Mouse (Mus musculus) hindbrain, embryonic 11.5 days (tissue): Measurements from ENCODE around the gene Numbl. TPM values are rescaled to one million over a fixed set of nuclear protein-coding genes. Genes with fewer than 3 reads are reported as not detected.
A peak's percentile ranks its signal among the peaks of the same experiment; 100 is the strongest.

ENCODE experiments used
- ATAC-seq: fragments of 200-750 bp; cut with Nextera tagmentation; 2 replicates; pipeline ENCODE4 v1.8.0; 2017; ENCODE audit warnings: mild to moderate bottlenecking, moderate TSS enrichment, moderate library complexity; ENCODE audit not compliant: low FRiP score
- DNase-seq: peaks from one replicate; pipeline ENCODE4 v3.0.0-alpha.2; 2015; ENCODE audit warnings: low spot score
- H3K27ac ChIP-seq: fragments of 300-500 bp; sonication (generic); 2 replicates; pipeline ENCODE4 v1.5.1; 2014; ENCODE audit warnings: mild to moderate bottlenecking, low read depth, low read length
- H3K27me3 ChIP-seq: fragments of 300-500 bp; sonication (generic); 2 replicates; pipeline ENCODE4 v1.6.1; 2014; ENCODE audit warnings: mild to moderate bottlenecking, low read length, moderate library complexity, mixed read lengths; ENCODE audit not compliant: control insufficient read depth, insufficient read depth
- H3K36me3 ChIP-seq: fragments of 300-500 bp; sonication (generic); 2 replicates; pipeline ENCODE4 v1.6.1; 2014; ENCODE audit warnings: mild to moderate bottlenecking, low read length, moderate library complexity, mixed read lengths; ENCODE audit not compliant: control insufficient read depth, insufficient read depth
- H3K4me1 ChIP-seq: fragments of 300-500 bp; sonication (generic); replicated peaks from 2 replicates; pipeline ENCODE4 v1.6.1; 2014; ENCODE audit warnings: low read length, mixed read lengths; ENCODE audit not compliant: control insufficient read depth, insufficient read depth
- H3K4me2 ChIP-seq: fragments of 300-500 bp; sonication (generic); replicated peaks from 2 replicates; pipeline ENCODE4 v1.6.1; 2014; ENCODE audit warnings: mild to moderate bottlenecking, low read depth, low read length
- H3K4me3 ChIP-seq: fragments of 300-500 bp; sonication (generic); 2 replicates; pipeline ENCODE4 v1.5.1; 2014; ENCODE audit warnings: low read depth, low read length
- H3K9ac ChIP-seq: fragments of 300-500 bp; sonication (generic); 2 replicates; pipeline ENCODE4 v1.6.1; 2014; ENCODE audit warnings: low read depth, low read length
- H3K9me3 ChIP-seq: fragments of 300-500 bp; sonication (generic); 2 replicates; pipeline ENCODE4 v1.6.1; 2016; ENCODE audit warnings: low read length; ENCODE audit not compliant: control insufficient read depth
- WGBS: fragments of 180-500 bp; shearing (Covaris S2); extraction: QIAGEN DNeasy Blood & Tissue Kit; methylation state at CpG from one replicate; pipeline ENCODE4 v1.1.7; 2014; 5-methylcytosine and 5-hydroxymethylcytosine counted together
- polyA plus RNA-seq: library from polyadenylated mRNA; unstranded; fragments of >200 nt; fragmentation: Nextera tagmentation; extraction: Ambion mirVana; gene quantifications from 2 replicates; pipeline ENCODE4 v1.2.1, GENCODE M21; 2014

The Numbl gene
- polyA plus RNA-seq, 1 experiment from 2014 or later: 22.7 TPM

GRCm38 (mm10) chr7:27274916-27275315 is 16.7 kb downstream of the Numbl start:
- H3K4me1 ChIP-seq: no peaks in the 10 kb centered on the region
- no peak overlapping the region for H3K9ac ChIP-seq
- DNase-seq (no peak), ATAC-seq (no peak)
- no peak overlapping the region for H3K27ac ChIP-seq
- no peak overlapping the region for H3K4me3 ChIP-seq
- H3K9me3 ChIP-seq: no peaks in the 10 kb centered on the region
- no peaks in the 10 kb centered on the region for H3K27me3 ChIP-seq
- H3K36me3 ChIP-seq: peaks cover 37% of the 10 kb centered on the region
- WGBS: 92% methylated on average over 4 of the region's 4 CpGs
- no peak overlapping the region for H3K4me2 ChIP-seq

DNA sequence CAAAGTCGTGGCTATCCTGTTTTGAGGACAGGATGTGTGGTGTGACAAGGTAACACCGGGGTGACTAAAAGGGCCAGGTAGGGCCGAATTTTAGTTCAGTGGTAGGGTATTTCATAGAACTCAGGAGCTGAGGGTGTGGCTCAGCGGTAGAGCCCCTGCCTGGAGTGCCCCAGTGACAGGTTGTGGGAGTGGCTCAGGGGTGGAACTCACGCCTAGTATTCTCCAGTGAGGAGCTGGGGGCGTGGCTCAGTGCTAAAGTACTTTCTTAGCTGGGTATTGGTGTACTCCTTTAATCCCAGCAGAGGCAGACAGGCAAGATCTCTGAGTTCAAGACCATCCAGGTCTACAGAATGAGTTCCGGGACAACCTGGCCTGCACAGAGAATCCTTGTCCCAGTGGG is 17.8 kb downstream of the Numbl start:
- H3K4me2 ChIP-seq: no peak overlapping the region
- H3K4me3 ChIP-seq: no peak overlapping the region
- no peaks in the 10 kb centered on the region for H3K4me1 ChIP-seq
- DNase-seq: no peak
- H3K9ac ChIP-seq: no peak overlapping the region
- H3K27me3 ChIP-seq: no peaks in the 10 kb centered on the region
- H3K36me3 ChIP-seq: peaks cover 32% of the 10 kb centered on the region
- no peaks in the 10 kb centered on the region for H3K9me3 ChIP-seq
- no peak overlapping the region for H3K27ac ChIP-seq
- no peak for ATAC-seq
- 69% methylated on average over 7 of the region's 7 CpGs for WGBS

- no peak overlapping the region for H3K9ac ChIP-seq
- H3K4me1 ChIP-seq: no peaks in the 10 kb centered on the region
- H3K36me3 ChIP-seq: peaks cover 25% of the 10 kb centered on the region
- H3K4me3 ChIP-seq: no peak overlapping the region
- no peaks in the 10 kb centered on the region for H3K27me3 ChIP-seq
- ATAC-seq (no peak), DNase-seq (no peak)
- no peaks in the 10 kb centered on the region for H3K9me3 ChIP-seq
- 87% methylated on average over 3 of the region's 3 CpGs for WGBS
- no peak overlapping the region for H3K4me2 ChIP-seq
- no peak overlapping the region for H3K27ac ChIP-seq
These were observed 19.0 kb downstream of the Numbl start for GRCm38 (mm10) chr7:27277191-27277590.

DNA sequence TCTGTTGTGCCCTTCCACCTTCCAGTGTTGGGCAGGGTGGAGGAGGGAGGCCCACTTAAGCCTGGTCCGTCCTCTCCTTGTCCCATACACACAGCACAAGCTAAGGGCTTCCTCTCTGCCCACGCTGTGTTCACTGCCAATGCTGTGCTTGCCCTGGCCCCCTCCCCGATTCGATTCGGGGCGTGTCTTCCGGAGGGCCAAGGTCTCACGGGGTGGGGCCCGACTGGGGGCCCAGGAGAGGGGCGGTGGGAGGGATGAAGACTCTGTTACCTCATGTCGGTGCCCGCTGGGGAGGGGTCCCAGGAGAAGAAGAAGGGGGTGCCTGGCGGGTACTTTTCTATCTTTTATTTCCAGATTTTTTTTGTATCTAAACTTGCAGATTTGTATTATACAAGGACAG is 23.5 kb downstream of the Numbl start:
- DNase-seq: no peak
- no peaks in the 10 kb centered on the region for H3K9me3 ChIP-seq
- 73% methylated on average over 13 of the region's 13 CpGs for WGBS
- no peak overlapping the region for H3K4me2 ChIP-seq
- H3K4me1 ChIP-seq: no peaks in the 10 kb centered on the region; the same call in 1 of the 2 replicates
- no peak overlapping the region for H3K4me3 ChIP-seq
- H3K9ac ChIP-seq: no peak overlapping the region
- no peaks in the 10 kb centered on the region for H3K27me3 ChIP-seq
- no peak for ATAC-seq
- H3K27ac ChIP-seq: no peak overlapping the region
- H3K36me3 ChIP-seq: peaks cover 14% of the 10 kb centered on the region

DNA sequence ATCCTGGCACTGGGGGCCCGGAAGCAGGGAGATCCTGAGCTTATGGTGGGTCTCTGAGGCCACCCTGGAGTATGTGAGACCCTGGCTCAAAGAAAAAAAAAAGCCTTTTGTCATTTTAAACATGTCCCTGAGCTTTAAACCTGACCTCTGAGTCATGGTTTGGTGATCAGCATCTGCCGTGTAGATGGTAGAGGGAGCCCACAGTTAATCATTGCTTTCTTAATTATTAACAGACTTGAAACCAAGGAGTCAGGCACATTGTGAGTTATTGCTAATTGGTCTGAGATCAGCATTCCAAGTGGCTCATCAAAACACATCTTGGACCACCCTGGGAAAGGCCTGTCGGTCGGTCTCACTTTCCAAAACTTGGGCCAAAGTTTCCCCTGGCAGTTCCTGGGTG is 24.0 kb downstream of the Numbl start:
- Histone ChIP-seq H3K4me2 (no peak overlapping the region), H3K4me1 (no peaks in the 10 kb centered on the region; the same call in 1 of the 2 replicates), H3K9ac (no peak overlapping the region), H3K27me3 (no peaks in the 10 kb centered on the region), H3K27ac (no peak overlapping the region), H3K36me3 (peaks cover 12% of the 10 kb centered on the region), H3K9me3 (no peaks in the 10 kb centered on the region), H3K4me3 (no peak overlapping the region)
- DNase-seq (no peak), ATAC-seq (no peak)
- 65% methylated on average over 4 of the region's 4 CpGs for WGBS

DNA sequence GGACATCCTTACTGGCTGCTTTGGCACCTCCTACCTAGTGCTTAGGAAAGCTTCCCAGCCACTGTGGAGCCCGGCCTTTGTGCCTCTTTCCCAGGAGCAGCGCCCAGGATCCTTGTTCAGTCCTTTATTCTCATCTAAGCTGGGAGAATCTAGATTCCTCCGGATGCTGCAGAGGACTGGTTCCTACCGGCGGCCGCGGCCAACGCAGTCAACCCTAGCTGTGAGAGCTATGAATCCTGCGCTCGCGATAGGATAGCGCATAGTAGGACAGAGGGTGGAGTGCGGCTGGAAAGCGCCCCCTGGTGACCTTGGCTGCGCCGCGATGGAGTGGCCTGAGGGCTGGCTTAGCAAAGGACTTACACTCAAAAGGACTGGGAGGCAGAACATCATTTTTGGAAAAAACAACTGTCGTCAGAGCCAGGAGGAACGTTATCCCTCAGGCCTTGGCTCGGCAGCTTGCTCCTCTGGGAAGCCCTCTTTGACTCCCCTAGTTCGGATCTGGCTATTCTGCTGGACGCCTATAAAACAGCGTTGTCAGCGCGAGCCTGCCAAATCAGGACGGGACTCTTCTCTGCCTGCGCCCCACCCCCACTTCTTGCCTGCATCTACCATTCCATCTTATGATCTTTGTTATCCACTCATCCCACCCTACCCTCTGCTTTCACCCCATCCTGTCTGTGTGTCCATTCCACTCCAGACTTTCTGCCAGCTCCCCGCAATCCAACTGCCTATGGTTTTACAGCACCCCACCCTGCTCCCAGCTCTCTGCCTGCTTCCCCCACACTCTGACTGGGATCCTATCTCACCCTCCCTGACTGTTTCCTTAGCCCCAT is 26.8 kb downstream of the Numbl start:
- WGBS: under 1% methylated on average over 28 of the region's 28 CpGs
- DNase-seq: peak; percentile 59
- H3K27ac ChIP-seq: no peak overlapping the region
- peak; percentile 74 for ATAC-seq
- no peaks in the 10 kb centered on the region; the same call in 1 of the 2 replicates for H3K4me1 ChIP-seq
- H3K36me3 ChIP-seq: no peaks in the 10 kb centered on the region
- no peaks in the 10 kb centered on the region for H3K9me3 ChIP-seq
- H3K4me3 ChIP-seq: no peak overlapping the region; the same call in 1 of the 2 replicates
- no peak overlapping the region for H3K9ac ChIP-seq
- H3K27me3 ChIP-seq: no peaks in the 10 kb centered on the region
- peak overlapping the region; percentile 17 for H3K4me2 ChIP-seq

DNA sequence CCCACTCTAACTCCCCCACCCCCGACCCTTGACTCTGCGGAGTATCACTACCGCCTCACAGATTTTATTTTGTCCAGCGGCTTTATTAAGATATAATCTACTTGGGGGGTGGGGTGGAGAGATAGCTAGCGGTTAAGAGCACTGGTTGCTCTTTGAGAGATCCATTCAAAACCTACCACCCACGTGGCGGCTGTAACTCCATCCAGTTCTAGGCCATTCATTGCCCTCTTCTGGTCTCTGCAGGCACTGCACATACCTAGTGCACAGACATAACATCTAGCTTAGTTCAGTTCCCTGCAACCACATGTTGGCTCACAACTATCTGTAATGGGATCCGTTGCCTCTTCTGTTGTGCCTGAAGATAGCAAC is 27.4 kb downstream of the Numbl start:
- H3K27ac ChIP-seq: no peak overlapping the region
- WGBS: 9% methylated on average over 8 of the region's 8 CpGs
- no peaks in the 10 kb centered on the region for H3K9me3 ChIP-seq
- DNase-seq: peak; percentile 80
- no peak overlapping the region; the same call in 1 of the 2 replicates for H3K4me3 ChIP-seq
- no peak overlapping the region for H3K9ac ChIP-seq
- H3K36me3 ChIP-seq: no peaks in the 10 kb centered on the region
- peak; percentile 79 for ATAC-seq
- H3K27me3 ChIP-seq: no peaks in the 10 kb centered on the region
- H3K4me2 ChIP-seq: peak overlapping the region; percentile 17
- no peaks in the 10 kb centered on the region; the same call in 1 of the 2 replicates for H3K4me1 ChIP-seq

DNA sequence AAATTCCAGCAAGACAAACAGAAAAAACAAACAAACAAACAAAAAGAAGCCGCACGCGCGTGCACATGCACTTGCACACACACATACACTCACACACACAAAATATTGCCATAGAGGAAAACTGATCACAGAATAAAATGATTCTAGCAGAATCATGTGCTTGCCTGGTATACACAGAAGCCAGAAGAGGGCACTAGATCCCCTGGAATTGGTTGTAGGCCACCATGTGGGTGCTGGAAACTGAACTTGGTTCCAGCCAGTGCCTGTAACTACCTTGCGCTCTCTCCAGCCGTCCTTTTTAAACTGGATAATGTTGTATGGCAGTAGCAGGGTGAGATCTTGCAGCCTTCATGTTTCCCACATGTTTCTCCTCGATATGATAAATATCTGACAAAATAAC is 30.5 kb downstream of the Numbl start:
- 82% methylated on average over 7 of the region's 7 CpGs for WGBS

DNA sequence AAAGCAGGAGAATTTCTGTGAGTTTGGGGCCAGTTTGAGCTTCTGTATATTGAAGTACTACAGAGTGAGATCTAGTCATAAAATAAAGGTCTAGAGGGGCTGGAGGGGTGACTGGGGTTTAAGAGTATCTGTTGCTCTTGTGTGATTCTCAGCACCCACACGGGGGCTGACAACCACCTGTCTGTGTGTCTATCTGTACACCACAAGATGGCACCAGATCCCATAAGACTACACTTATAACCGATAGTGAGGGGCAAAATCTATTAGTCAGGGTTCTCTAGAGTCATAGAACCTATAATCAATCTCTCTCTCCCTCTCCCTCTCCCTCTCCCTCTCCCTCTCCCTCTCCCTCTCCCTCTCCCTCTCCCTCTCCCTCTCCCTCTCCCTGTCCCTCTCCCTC is 32.3 kb downstream of the Numbl start:
- DNase-seq: no peak
- no peaks in the 10 kb centered on the region for H3K4me1 ChIP-seq
- H3K9me3 ChIP-seq: no peaks in the 10 kb centered on the region
- no peak for ATAC-seq
- WGBS: 70% methylated on average over 2 of the region's 2 CpGs
- H3K27ac ChIP-seq: no peak overlapping the region
- no peak overlapping the region for H3K4me3 ChIP-seq
- H3K27me3 ChIP-seq: no peaks in the 10 kb centered on the region
- H3K4me2 ChIP-seq: no peak overlapping the region
- H3K36me3 ChIP-seq: no peaks in the 10 kb centered on the region
- no peak overlapping the region for H3K9ac ChIP-seq

More for the DNA sequence above, 30.5 kb downstream of the Numbl start:
- Histone ChIP-seq H3K9me3 (no peaks in the 10 kb centered on the region), H3K9ac (no peak overlapping the region), H3K27ac (no peak overlapping the region), H3K4me2 (no peak overlapping the region), H3K4me1 (no peaks in the 10 kb centered on the region; the same call in 1 of the 2 replicates), H3K36me3 (no peaks in the 10 kb centered on the region), H3K4me3 (no peak overlapping the region), H3K27me3 (no peaks in the 10 kb centered on the region)
- DNase-seq (no peak), ATAC-seq (no peak)
